Mouse (Mus musculus) bone marrow, adult 2 months (tissue): Measurements from ENCODE around the gene Stox2.

Source experiments
- CTCF ChIP-seq: fragments of 200-500 bp; IDR thresholded peaks from 2 replicates; pipeline ENCODE4 v1.5.1; 2011; ENCODE audit warnings: low read length, control low read depth; ENCODE audit not compliant: control insufficient read depth, insufficient read depth
- POLR2A ChIP-seq: fragments of 200-500 bp; IDR thresholded peaks from 2 replicates; pipeline ENCODE4 v1.6.1; 2011; ENCODE audit warnings: low read depth, mild to moderate bottlenecking, control low read depth, low read length, borderline replicate concordance; ENCODE audit not compliant: control insufficient read depth

DNA sequence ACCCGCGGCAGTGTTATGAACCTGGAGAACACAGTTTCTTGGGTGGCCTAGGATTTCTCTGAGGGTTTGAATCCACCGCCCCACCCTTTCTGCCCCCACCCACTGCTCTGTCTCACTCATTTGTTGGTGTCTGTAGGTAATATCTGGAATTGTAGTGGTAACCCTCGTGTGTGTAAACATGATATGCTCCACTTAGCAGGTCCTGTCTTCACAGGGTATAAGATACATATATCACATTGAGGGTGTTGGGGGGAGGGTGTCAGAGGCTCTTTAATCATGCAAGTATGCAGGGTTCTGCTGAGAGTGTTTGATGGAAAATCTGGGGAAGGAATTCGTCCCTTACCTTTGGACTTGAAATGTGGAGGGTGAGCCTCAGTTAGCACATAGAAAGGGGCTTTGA is 310.1 kb downstream of the Stox2 start:
- no peak for TF ChIP-seq CTCF
- TF ChIP-seq POLR2A, result no peak
